Mouse (Mus musculus) frontal cortex, postnatal 14 days (tissue): ENCODE results near the gene 1700021F05Rik.
A peak's percentile ranks its signal among the peaks of the same experiment; 100 is the strongest.

ENCODE experiments used
- DNase-seq, 2 experiments: peaks; one replicate each; pipeline ENCODE4 v3.0.0; 2022; ENCODE audit warnings: low spot score in 2 of 2

Gene 1700021F05Rik

GRCm38 (mm10) chr10:43483426-43483995 is 57.3 kb downstream of the 1700021F05Rik start:
- DNase-seq = no peak

GRCm38 (mm10) chr10:43482021-43482420 is 58.8 kb downstream of the 1700021F05Rik start:
- no peak for DNase-seq

- DNase-seq = no peak
Measured at GRCm38 (mm10) chr10:43481179-43481578, 59.6 kb downstream of the 1700021F05Rik start.

GRCm38 (mm10) chr10:43480227-43480849 is 60.5 kb downstream of the 1700021F05Rik start:
- no peak for DNase-seq

GRCm38 (mm10) chr10:43479436-43480157 is 61.2 kb downstream of the 1700021F05Rik start:
- DNase-seq = peak; percentile 41 to 54

GRCm38 (mm10) chr10:43478751-43479435 is 61.9 kb downstream of the 1700021F05Rik start, which contains the start of gene Bend3:
Gene Bend3 (plus strand): TSS chr10:43478831.
- peak; percentile 43 to 57 for DNase-seq

- DNase-seq = peak; percentile 22 to 35
Measured at GRCm38 (mm10) chr10:43477865-43478681, 62.7 kb downstream of the 1700021F05Rik start.

- no peak for DNase-seq
Measured at GRCm38 (mm10) chr10:43477459-43477858, 63.3 kb downstream of the 1700021F05Rik start.

- peak in 1 of 2 experiments; percentile 15 for DNase-seq
Measured at GRCm38 (mm10) chr10:43475376-43475775, 65.4 kb downstream of the 1700021F05Rik start.
